Mouse (Mus musculus) cortical plate, adult 2 months (tissue): ENCODE data around the gene Zbp1. TPM values are rescaled to one million over a fixed set of nuclear protein-coding genes. Genes with fewer than 3 reads are reported as not detected.

Source experiments
- H3K27ac ChIP-seq: fragments of 200-500 bp; 2 replicates; pipeline ENCODE4 v1.5.1; 2012; ENCODE audit warnings: low read length, control low read depth, inconsistent platforms; ENCODE audit not compliant: insufficient read depth
- H3K4me1 ChIP-seq: fragments of 200-500 bp; 2 replicates; pipeline ENCODE4 v1.6.1; 2011; ENCODE audit warnings: low read length; ENCODE audit not compliant: control insufficient read depth, insufficient read depth
- H3K4me3 ChIP-seq: fragments of 200-500 bp; 2 replicates; pipeline ENCODE4 v1.5.1; 2011; ENCODE audit warnings: mild to moderate bottlenecking, low read length, control low read depth; ENCODE audit not compliant: insufficient read depth
- CTCF ChIP-seq: fragments of 200-500 bp; IDR thresholded peaks from 2 replicates; pipeline ENCODE4 v1.5.1; 2011; ENCODE audit warnings: mild to moderate bottlenecking, control low read depth, low read length; ENCODE audit not compliant: insufficient read depth; ENCODE audit errors: extremely low read depth
- POLR2A ChIP-seq: fragments of 200-500 bp; IDR thresholded peaks from 2 replicates; pipeline ENCODE4 v1.6.1; 2011; ENCODE audit warnings: mild to moderate bottlenecking, low read length, control low read depth; ENCODE audit not compliant: insufficient read depth; ENCODE audit errors: extremely low read depth
- polyA plus RNA-seq: library from polyadenylated mRNA; depleted of rRNA; stranded (reverse); fragments of >200 nt; gene quantifications from 2 replicates; pipeline ENCODE4 v1.2.3, GENCODE M21; 2012

Zbp1 gene
- polyA plus RNA-seq, 1 experiment, result 1.0 TPM

- H3K27ac ChIP-seq, result no peak overlapping the region
- TF ChIP-seq CTCF (no peak), POLR2A (no peak)
- H3K4me1 ChIP-seq, result peaks cover 22% of the 10 kb centered on the region
- no peak overlapping the region for H3K4me3 ChIP-seq
These were observed 29.2 kb upstream of the Zbp1 start for GRCm38 (mm10) chr2:173247911-173248310.

DNA sequence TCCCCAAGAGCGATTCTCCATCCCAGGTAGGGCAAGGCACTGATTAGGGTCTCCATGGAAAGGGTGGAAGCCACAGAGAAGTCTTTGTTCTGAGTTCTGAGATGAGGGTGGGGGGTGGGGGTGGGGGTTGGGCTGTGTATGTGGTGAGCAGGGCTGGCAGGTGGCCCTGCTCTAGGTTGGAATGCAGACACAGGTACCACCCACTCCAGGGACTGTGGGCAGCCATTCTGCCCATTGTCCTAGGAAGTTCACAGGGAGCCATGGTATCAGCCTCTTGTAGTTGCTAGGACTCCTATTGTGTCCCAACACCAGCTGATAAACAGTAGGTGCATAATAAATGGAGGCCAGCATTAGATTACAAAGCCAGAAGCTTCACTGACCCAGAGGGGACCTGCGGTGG lies 28.5 kb upstream of the Zbp1 start:
- no peak for TF ChIP-seq POLR2A
- no peak for TF ChIP-seq CTCF
- H3K4me3 ChIP-seq, result no peak overlapping the region
- peaks cover 19% of the 10 kb centered on the region for H3K4me1 ChIP-seq
- no peak overlapping the region for H3K27ac ChIP-seq

DNA sequence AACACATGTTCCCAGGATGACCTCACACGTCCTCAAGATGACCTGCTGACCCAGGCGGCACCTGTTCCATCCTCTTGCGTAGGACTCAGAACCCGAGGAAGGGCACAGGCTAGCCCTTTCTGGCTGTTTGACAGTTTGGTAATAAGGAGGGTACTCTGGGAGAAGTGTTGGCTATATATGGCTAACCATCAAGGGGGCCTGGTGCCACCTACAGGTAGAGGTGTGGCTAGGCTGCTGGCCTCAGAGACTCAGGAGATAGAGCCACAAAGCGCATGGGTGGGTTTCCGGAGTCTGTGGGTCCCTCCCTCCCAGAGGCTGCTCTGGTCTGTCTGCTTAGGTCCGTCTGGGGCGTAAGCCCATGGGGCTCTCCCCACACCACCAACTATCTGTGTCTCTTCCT lies 28.0 kb upstream of the Zbp1 start:
- peaks cover 15% of the 10 kb centered on the region for H3K4me1 ChIP-seq
- TF ChIP-seq POLR2A (no peak), CTCF (no peak)
- no peak overlapping the region for H3K27ac ChIP-seq
- no peak overlapping the region for H3K4me3 ChIP-seq

GRCm38 (mm10) chr2:173245258-173245657 lies 26.5 kb upstream of the Zbp1 start:
- TF ChIP-seq POLR2A, result no peak
- TF ChIP-seq CTCF, result no peak
- Histone ChIP-seq H3K4me3 (peak overlapping the region; percentile 5; the same call in 1 of the 2 replicates), H3K4me1 (peaks cover 10% of the 10 kb centered on the region), H3K27ac (no peak overlapping the region)

- H3K27ac ChIP-seq, result no peak overlapping the region
- TF ChIP-seq CTCF (no peak), POLR2A (no peak)
- H3K4me3 ChIP-seq, result no peak overlapping the region
- H3K4me1 ChIP-seq, result peaks cover 5% of the 10 kb centered on the region
These were observed 25.4 kb upstream of the Zbp1 start for GRCm38 (mm10) chr2:173244108-173244507.

- Histone ChIP-seq H3K4me1 (peaks cover 3% of the 10 kb centered on the region), H3K27ac (no peak overlapping the region), H3K4me3 (no peak overlapping the region)
- TF ChIP-seq POLR2A (no peak), CTCF (no peak)
These were observed 24.9 kb upstream of the Zbp1 start for GRCm38 (mm10) chr2:173243616-173244015.

DNA sequence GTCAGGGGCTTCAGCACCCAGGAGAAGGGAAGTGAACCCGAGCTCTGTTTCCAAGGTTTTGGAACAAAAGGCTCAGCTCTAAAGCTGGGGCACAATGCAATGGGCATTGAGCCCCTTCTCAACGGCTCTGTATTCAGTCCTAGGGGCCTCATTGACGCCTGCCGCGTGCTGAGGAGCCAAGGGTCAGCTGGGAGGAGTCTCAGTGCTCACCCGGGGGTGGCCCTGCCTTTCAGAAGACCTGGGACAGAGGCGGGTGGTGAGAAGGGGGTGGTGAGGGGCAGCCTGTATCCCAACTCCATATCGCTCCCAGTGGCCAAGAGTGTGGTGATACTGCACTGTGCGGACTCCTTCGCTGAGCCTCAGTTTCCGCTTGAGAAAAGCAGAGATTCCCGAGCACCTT lies 24.2 kb upstream of the Zbp1 start:
- TF ChIP-seq CTCF, result no peak
- Histone ChIP-seq H3K27ac (no peak overlapping the region), H3K4me1 (peaks cover 3% of the 10 kb centered on the region), H3K4me3 (no peak overlapping the region)

DNA sequence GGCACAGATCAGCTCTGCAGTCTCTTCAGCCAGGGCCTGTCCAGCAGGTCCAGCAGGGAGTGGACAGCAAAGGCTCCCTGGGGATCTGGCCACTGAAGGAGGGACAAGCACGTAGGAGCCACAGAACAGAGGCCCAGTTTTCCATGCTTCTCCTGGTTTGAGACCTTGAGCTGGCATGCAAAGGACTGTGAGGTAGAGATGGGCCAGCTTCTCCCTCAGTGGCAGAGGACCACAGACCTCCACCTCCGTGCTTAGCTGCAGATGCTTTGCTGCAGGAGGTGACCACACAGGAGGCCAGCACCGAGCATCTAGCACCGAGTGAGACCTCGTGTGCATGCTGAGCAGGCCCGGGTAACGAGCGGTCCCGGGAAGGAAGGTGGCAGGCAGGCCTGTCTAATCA lies 22.0 kb upstream of the Zbp1 start:
- Histone ChIP-seq H3K27ac (no peak overlapping the region), H3K4me3 (no peak overlapping the region), H3K4me1 (peaks cover 3% of the 10 kb centered on the region)
- no peak for TF ChIP-seq POLR2A
- no peak for TF ChIP-seq CTCF

DNA sequence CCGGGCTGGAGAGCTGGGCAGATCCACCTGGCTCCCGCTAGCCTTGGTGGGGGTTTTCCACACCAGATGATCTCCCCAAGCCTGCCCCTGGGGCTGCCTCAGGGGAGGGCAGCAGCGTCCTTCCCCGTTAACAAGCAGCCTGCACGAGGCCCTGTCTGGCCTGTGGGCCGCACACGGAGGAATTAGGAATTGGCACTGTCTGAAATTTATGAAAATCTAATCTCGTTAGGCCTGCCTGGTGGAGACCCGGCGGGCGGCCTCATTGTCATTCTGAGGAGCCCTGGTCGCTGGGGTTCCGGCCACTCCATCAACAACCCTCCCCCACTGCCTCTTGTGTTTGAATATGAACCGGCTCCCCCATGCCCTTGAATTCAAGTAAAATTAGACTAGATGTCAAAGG lies 19.8 kb upstream of the Zbp1 start:
- Histone ChIP-seq H3K4me3 (no peak overlapping the region), H3K4me1 (no peaks in the 10 kb centered on the region; the same call in 1 of the 2 replicates), H3K27ac (no peak overlapping the region)
- no peak for TF ChIP-seq POLR2A
- TF ChIP-seq CTCF, result no peak

DNA sequence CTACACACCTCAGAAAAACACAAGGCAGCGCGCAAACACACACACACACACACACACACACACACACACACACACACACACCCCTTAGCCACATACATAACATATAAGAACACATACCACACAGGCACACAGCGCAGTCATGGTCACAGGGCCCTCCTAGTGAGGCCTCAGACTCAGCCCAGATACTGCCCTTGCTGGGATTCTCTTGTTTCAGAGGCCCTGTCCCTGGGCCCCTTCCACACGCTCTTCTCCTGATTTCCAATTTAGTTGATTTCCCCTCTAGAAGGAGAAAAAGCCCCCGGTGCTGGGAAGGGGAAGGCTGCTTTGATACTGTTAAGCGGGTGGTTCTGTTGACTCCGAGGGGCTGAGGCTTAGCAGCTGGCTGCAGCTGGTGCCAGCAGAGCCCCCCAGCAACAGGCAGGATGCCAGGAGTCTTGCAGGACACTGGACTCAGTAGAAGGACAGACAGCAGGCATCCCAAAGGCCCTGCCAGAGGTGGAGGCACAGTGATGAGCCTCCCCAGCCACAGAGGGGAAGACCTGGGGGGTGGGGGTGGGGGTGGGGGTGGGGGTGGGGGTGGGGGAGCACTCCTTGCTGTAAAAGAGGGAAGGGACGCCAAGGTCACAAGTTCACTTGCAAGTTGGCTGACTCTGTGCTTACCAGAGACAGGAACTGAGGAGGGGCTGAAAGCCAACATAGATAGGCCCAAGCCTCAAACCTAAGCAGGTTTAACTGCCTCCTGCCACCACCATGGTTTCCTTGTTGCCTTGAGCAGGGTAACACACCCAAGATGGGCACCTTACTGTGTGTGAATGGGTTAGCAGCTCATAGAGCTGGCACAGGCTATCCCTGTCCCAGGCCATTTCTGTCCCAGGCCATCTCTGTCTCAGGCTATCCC lies 17.0 kb upstream of the Zbp1 start:
- no peak overlapping the region for H3K27ac ChIP-seq
- no peak overlapping the region for H3K4me3 ChIP-seq
- TF ChIP-seq POLR2A (no peak), CTCF (no peak)
- peaks cover 3% of the 10 kb centered on the region for H3K4me1 ChIP-seq

DNA sequence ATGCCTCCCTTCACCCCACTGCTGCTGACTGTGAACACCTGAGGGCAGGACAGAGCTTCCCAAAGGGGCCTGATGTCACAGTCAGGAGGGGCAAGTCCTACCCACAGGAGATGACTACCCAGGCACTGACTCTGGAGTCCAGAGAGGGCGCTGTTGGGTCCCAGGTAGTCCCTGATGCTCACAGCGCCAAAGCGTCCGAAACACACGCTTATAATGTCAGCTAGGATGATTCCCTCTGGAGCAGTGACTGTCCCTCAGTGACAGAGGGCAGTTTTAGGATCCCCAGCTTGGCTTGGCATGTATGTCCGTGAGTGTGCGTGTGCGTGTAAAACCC lies 14.0 kb upstream of the Zbp1 start:
- TF ChIP-seq CTCF (0 out of 2 replicates have a peak, but pooled peaks have one; percentile 7), POLR2A (no peak)
- Histone ChIP-seq H3K4me1 (peaks cover 3% of the 10 kb centered on the region), H3K4me3 (no peak overlapping the region), H3K27ac (no peak overlapping the region)
